Mouse (Mus musculus) neural tube, postnatal 0 days (tissue): Measurements from ENCODE around the gene Cpn2. TPM values are rescaled to one million over a fixed set of nuclear protein-coding genes. Genes with fewer than 3 reads are reported as not detected.

Experiments used
- polyA plus RNA-seq: library from polyadenylated mRNA; unstranded; fragments of >200 nt; fragmentation: Nextera tagmentation; extraction: Ambion mirVana; gene quantifications from 2 replicates; pipeline ENCODE4 v1.2.1, GENCODE M21; 2015

Gene Cpn2
- not detected in 2 replicates for polyA plus RNA-seq

DNA sequence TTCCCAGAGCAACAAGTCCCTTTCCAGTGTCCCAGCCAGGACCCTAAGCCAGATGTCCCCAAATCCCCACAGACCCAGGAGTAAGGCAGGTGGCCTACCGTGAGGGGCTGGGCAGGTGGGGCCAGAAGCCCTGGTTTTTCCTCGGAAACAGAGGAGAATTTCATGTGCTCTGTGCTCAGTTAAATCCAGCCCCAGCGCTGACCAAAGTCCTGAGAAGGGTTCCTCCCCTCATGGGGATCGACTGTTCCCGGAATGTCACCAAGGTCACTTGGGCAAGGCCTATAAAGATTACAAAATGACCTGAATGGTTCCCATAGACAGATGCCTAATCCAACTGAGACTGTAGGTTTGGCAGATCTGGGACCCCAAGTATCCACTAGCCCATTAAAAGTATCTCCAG, at the start of gene Cpn2:
Cpn2 (minus strand) TSS at position 141 of the 400 bp plus-strand sequence.

DNA sequence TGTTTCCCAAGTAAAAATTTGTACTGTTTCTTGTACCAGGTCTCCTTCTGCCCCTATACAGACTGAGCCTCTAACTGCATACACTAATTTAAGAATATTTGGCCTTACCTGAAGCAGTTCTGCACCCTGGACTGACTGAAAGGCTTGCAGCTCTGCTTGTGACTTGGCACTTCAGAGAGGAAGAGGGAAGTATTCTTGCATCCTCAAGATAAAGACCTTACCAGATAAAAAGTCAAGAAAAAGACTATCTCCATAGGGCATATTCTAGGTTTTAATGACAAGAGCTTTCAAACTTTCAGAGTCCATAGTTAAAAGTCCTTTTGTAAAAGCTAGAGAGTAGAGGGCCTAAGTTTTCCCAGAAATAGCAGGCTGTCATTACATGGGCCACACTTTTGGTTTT, 43.3 kb upstream of the Cpn2 start, which contains the start of gene Gp5:
Gp5 (minus strand) TSS at position 133 of the 400 bp plus-strand sequence.

DNA sequence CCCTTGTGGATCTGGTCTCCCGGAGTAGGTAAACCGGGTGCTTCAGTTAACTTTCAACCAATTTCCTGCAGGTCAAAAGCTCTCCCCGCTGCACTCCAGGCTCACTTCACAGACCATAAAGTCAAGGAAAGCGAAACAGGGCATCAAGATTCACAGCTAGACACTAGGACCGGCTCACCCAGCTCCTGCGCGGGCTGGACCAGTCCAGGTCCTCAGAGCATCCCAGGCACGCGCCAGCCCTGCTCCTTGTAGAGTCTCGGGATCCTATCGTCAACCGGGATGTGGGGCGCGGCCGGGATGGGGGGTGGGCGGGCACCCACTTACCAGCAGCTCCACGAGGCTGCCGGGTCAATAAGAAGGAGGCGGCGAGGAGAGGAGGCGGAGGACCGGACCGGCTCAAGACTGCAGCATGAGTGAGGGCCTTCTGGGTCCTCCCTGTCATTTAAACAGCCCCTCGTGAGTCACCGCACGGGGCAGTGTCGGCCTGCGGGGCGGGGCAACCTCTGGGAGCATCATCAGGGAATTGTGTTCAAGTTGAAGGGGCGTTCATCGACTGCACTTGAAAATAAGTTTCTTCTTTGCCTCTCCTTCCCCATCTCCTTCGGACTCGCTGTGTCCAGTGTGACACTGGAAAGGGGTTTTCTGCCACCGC, 15.7 kb upstream of the Cpn2 start, which contains the start of gene Lrrc15:
Lrrc15 (minus strand) TSS at position 413 of the 652 bp plus-strand sequence.

Other genes with a start within 250 kb of the Cpn2 start
- gene Hes1, start 203.1 kb downstream of the Cpn2 start, polyA plus RNA-seq, result 12.7 and 16.2 TPM in 2 replicates
- gene Lrrc15, start 15.8 kb upstream of the Cpn2 start, polyA plus RNA-seq, result 0.22 and 0.28 TPM in 2 replicates
- 1.0 and 1.6 TPM in 2 replicates for gene Gp5, start 43.3 kb upstream of the Cpn2 start, polyA plus RNA-seq
- gene Atp13a3, start 138.5 kb upstream of the Cpn2 start, polyA plus RNA-seq, result 7.4 and 10.2 TPM in 2 replicates